In the genomic region with DNA sequence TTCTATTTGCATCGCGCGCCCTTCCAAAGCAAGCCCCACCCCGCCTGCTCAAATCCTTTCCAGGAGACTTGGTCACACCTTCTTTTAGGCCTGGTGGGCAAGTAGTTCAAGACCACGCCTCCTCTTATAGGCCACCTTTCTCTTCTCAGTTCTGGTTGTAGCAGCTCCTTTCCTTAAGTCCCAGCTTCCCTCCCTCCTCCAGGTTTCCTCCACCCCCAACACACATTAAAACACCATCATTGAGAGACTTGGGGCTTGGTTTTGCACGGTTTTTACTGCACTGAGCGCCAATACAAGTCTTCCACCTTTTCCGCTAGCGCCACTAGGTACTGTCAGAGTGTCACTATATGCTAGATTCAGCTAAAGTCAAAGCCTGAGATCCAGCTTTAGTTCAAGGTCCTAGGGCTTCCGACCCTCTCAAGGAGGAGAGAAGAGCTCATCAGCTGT, we compare ENCODE assay signal across 8 mouse cellular contexts. TPM values are rescaled to one million over a fixed set of nuclear protein-coding genes. Genes with fewer than 3 reads are reported as not detected.
DNase-seq lines count a peak whose midpoint lies in the region; ATAC-seq and TF ChIP-seq lines count a peak whose summit lies in the region.

No protein-coding gene starts in this region.

- H3K9me3 ChIP-seq in megakaryocyte, embryonic 14.5 days: no peaks in the 10 kb centered on the region
- no peaks in the 10 kb centered on the region for H3K9me3 ChIP-seq in limb, embryonic 11.5 days (ENCODE audit: control insufficient read depth, low read length)
- no peaks in the 10 kb centered on the region for H3K9me3 ChIP-seq in stomach, embryonic 14.5 days (ENCODE audit: control insufficient read depth, low read depth, low read length)

- no peak for TF ChIP-seq CTCF in cerebellum, adult 2 months (IDR thresholded peaks at IDR 0.05; ENCODE audit: borderline replicate concordance, insufficient read depth, low read depth, low read length)

- no peak for TF ChIP-seq POLR2A in cerebellum, adult 2 months (IDR thresholded peaks at IDR 0.05; ENCODE audit: borderline replicate concordance, insufficient read depth, low read length)

- peak overlapping the region; percentile 39; the same call in 1 of the 2 replicates for H3K9ac ChIP-seq in limb, embryonic 11.5 days (ENCODE audit: low read length)
- H3K9ac ChIP-seq in stomach, embryonic 14.5 days (replicated peaks; ENCODE audit: low read depth, low read length): no peak overlapping the region

- intact Hi-C loops in left cerebral cortex, postnatal 25 days (cut with DNase I): no loop called here

- no peaks in the 10 kb centered on the region for H3K27me3 ChIP-seq in cerebellum, adult 2 months (ENCODE audit: control insufficient read depth, insufficient read depth, low read length)
- H3K27me3 ChIP-seq in megakaryocyte, embryonic 14.5 days (replicated peaks): peaks cover 27% of the 10 kb centered on the region
- H3K27me3 ChIP-seq in limb, embryonic 11.5 days (ENCODE audit: control insufficient read depth, insufficient read depth, low read length): peaks cover 14% of the 10 kb centered on the region; the same call in 1 of the 2 replicates
- H3K27me3 ChIP-seq in stomach, embryonic 14.5 days (ENCODE audit: control insufficient read depth, insufficient read depth, low read length): no peaks in the 10 kb centered on the region

- ATAC-seq in megakaryocyte, adult 5-6 weeks (ENCODE audit: poor library complexity, severe bottlenecking): no peak
- ATAC-seq in limb, embryonic 11.5 days (ENCODE audit: insufficient number of reproducible peaks, low FRiP score, low TSS enrichment, low read depth): no peak
- no peak for ATAC-seq in stomach, embryonic 14.5 days (ENCODE audit: insufficient number of reproducible peaks, insufficient read depth, low FRiP score, low read depth)

- 29% methylated on average over 10 of the region's 10 CpGs for WGBS in cerebellum, adult 2 months
- WGBS in limb, embryonic 11.5 days: 13% methylated on average over 10 of the region's 10 CpGs
- 14% methylated on average over 10 of the region's 10 CpGs for WGBS in stomach, embryonic 14.5 days

- no peaks in the 10 kb centered on the region for H3K36me3 ChIP-seq in megakaryocyte, embryonic 14.5 days (replicated peaks; ENCODE audit: low read length)
- H3K36me3 ChIP-seq in limb, embryonic 11.5 days (ENCODE audit: control insufficient read depth, insufficient read depth, low read length): no peaks in the 10 kb centered on the region
- H3K36me3 ChIP-seq in stomach, embryonic 14.5 days (ENCODE audit: control insufficient read depth, insufficient read depth, low read length): no peaks in the 10 kb centered on the region

- H3K4me3 ChIP-seq in cerebellum, adult 2 months (replicated peaks; ENCODE audit: insufficient read depth, low read depth, low read length): peak overlapping the region; percentile 2
- peak overlapping the region; percentile 95 for H3K4me3 ChIP-seq in megakaryocyte, embryonic 14.5 days (replicated peaks)
- H3K4me3 ChIP-seq in limb, embryonic 11.5 days (ENCODE audit: low read depth, low read length): peak overlapping the region; percentile 19
- H3K4me3 ChIP-seq in stomach, embryonic 14.5 days (ENCODE audit: low read depth, low read length): peak overlapping the region; percentile 82

- DNase-seq in cerebellum, adult 2 months: no peak
- no peak for DNase-seq in cerebellum, adult 18-20 months
- no peak for DNase-seq in limb, embryonic 11.5 days (ENCODE audit: low spot score)
- no peak for DNase-seq in adrenal gland, postnatal 4 days (ENCODE audit: low spot score in 2 of 2)
- no peak for DNase-seq in left cerebral cortex, postnatal 25 days (ENCODE audit: low spot score in 2 of 2)

- no peaks in the 10 kb centered on the region for H3K4me1 ChIP-seq in cerebellum, adult 2 months (ENCODE audit: control insufficient read depth, insufficient read depth, low read length)
- peaks cover 70% of the 10 kb centered on the region for H3K4me1 ChIP-seq in megakaryocyte, embryonic 14.5 days
- peaks cover 27% of the 10 kb centered on the region for H3K4me1 ChIP-seq in limb, embryonic 11.5 days (ENCODE audit: control insufficient read depth, insufficient read depth, low read length)
- peaks cover 22% of the 10 kb centered on the region; the same call in 1 of the 2 replicates for H3K4me1 ChIP-seq in stomach, embryonic 14.5 days (ENCODE audit: control insufficient read depth, insufficient read depth, low read length)

- H3K4me2 ChIP-seq in limb, embryonic 11.5 days (ENCODE audit: low read depth, severe bottlenecking): peak overlapping the region; percentile 84
- peak overlapping the region; percentile 99 for H3K4me2 ChIP-seq in stomach, embryonic 14.5 days (replicated peaks; ENCODE audit: low read depth, low read length)

- no peak overlapping the region for H3K27ac ChIP-seq in cerebellum, adult 2 months (ENCODE audit: insufficient read depth, low read length)
- no peak overlapping the region for H3K27ac ChIP-seq in limb, embryonic 11.5 days (replicated peaks; ENCODE audit: low read depth, low read length)
- H3K27ac ChIP-seq in stomach, embryonic 14.5 days (ENCODE audit: low read length): no peak overlapping the region

RNA-seq across cellular contexts. Expression of gene Kdm6b, which starts 7.1 kb away (rescaled TPM):
- 14.0 and 16.5 TPM in 2 replicates for polyA plus RNA-seq in cerebellum, adult 2 months (2012; rRNA removed)
- polyA plus RNA-seq in megakaryocyte, embryonic 14.5 days (2012; ENCODE audit: insufficient read depth, low replicate concordance): 44.5 and 45.4 TPM in 2 replicates
- 27.1 and 29.0 TPM in 2 replicates for total RNA-seq in megakaryocyte, adult 5-6 weeks (2015)
- 5.0 and 6.7 TPM in 2 replicates for total RNA-seq in megakaryocyte, adult 5-6 weeks (2017)
- polyA plus RNA-seq in limb, embryonic 11.5 days (2014; fragmentation: Nextera tagmentation; extraction: Ambion mirVana): 42.4 and 44.5 TPM in 2 replicates
- polyA plus RNA-seq in stomach, embryonic 14.5 days (2014; fragmentation: Nextera tagmentation; extraction: Ambion mirVana): 30.6 and 34.3 TPM in 2 replicates
- total RNA-seq in adrenal gland, postnatal 4 days (2021): 10 to 100 TPM; 48.7 to 52.5 TPM
- total RNA-seq in left cerebral cortex, postnatal 25 days (2021): 10 to 100 TPM; 23.3 to 25.3 TPM

RNA-seq across cellular contexts. Expression of gene Tmem88, which starts 22.5 kb away (rescaled TPM):
- 5.7 and 6.0 TPM in 2 replicates for polyA plus RNA-seq in cerebellum, adult 2 months (2012; rRNA removed)
- polyA plus RNA-seq in megakaryocyte, embryonic 14.5 days (2012; ENCODE audit: insufficient read depth, low replicate concordance): 0.35 TPM in 1 of 2 replicates, not detected in the other
- 0.14 TPM in 1 of 2 replicates, not detected in the other for total RNA-seq in megakaryocyte, adult 5-6 weeks (2015)
- 0.18 TPM in 1 of 2 replicates, not detected in the other for total RNA-seq in megakaryocyte, adult 5-6 weeks (2017)
- polyA plus RNA-seq in limb, embryonic 11.5 days (2014; fragmentation: Nextera tagmentation; extraction: Ambion mirVana): 22.7 and 23.6 TPM in 2 replicates
- polyA plus RNA-seq in stomach, embryonic 14.5 days (2014; fragmentation: Nextera tagmentation; extraction: Ambion mirVana): 30.0 and 30.3 TPM in 2 replicates
- total RNA-seq in adrenal gland, postnatal 4 days (2021): 10 to 100 TPM; 23.4 to 27.2 TPM
- 1 to 10 TPM; 3.6 to 3.8 TPM for total RNA-seq in left cerebral cortex, postnatal 25 days (2021)

RNA-seq across cellular contexts. Expression of gene Cyb5d1, which starts 25.1 kb away (rescaled TPM):
- 40.2 and 41.9 TPM in 2 replicates for polyA plus RNA-seq in cerebellum, adult 2 months (2012; rRNA removed)
- polyA plus RNA-seq in megakaryocyte, embryonic 14.5 days (2012; ENCODE audit: insufficient read depth, low replicate concordance): 0.25 and 2.4 TPM in 2 replicates
- total RNA-seq in megakaryocyte, adult 5-6 weeks (2015): 11.6 and 15.3 TPM in 2 replicates
- 24.0 and 28.1 TPM in 2 replicates for total RNA-seq in megakaryocyte, adult 5-6 weeks (2017)
- 29.2 and 37.0 TPM in 2 replicates for polyA plus RNA-seq in limb, embryonic 11.5 days (2014; fragmentation: Nextera tagmentation; extraction: Ambion mirVana)
- polyA plus RNA-seq in stomach, embryonic 14.5 days (2014; fragmentation: Nextera tagmentation; extraction: Ambion mirVana): 15.0 and 23.5 TPM in 2 replicates
- total RNA-seq in adrenal gland, postnatal 4 days (2021): 10 to 100 TPM; 42.0 to 44.3 TPM
- 10 to 100 TPM; 35.9 to 41.3 TPM for total RNA-seq in left cerebral cortex, postnatal 25 days (2021)

RNA-seq across cellular contexts. Expression of gene Naa38, which starts 25.3 kb away (rescaled TPM):
- polyA plus RNA-seq in cerebellum, adult 2 months (2012; rRNA removed): 193 and 200 TPM in 2 replicates
- polyA plus RNA-seq in megakaryocyte, embryonic 14.5 days (2012; ENCODE audit: insufficient read depth, low replicate concordance): 33.8 and 159 TPM in 2 replicates
- 90.6 and 105 TPM in 2 replicates for total RNA-seq in megakaryocyte, adult 5-6 weeks (2015)
- 147 and 161 TPM in 2 replicates for total RNA-seq in megakaryocyte, adult 5-6 weeks (2017)
- polyA plus RNA-seq in limb, embryonic 11.5 days (2014; fragmentation: Nextera tagmentation; extraction: Ambion mirVana): 129 and 141 TPM in 2 replicates
- 158 and 177 TPM in 2 replicates for polyA plus RNA-seq in stomach, embryonic 14.5 days (2014; fragmentation: Nextera tagmentation; extraction: Ambion mirVana)
- total RNA-seq in adrenal gland, postnatal 4 days (2021): 100 to 1,000 TPM; 118 to 129 TPM
- total RNA-seq in left cerebral cortex, postnatal 25 days (2021): 100 to 1,000 TPM; 105 to 109 TPM

RNA-seq across cellular contexts. Expression of gene Chd3, which starts 51.4 kb away (rescaled TPM):
- polyA plus RNA-seq in cerebellum, adult 2 months (2012; rRNA removed): 111 and 115 TPM in 2 replicates
- polyA plus RNA-seq in megakaryocyte, embryonic 14.5 days (2012; ENCODE audit: insufficient read depth, low replicate concordance): 14.5 and 29.7 TPM in 2 replicates
- total RNA-seq in megakaryocyte, adult 5-6 weeks (2015): 13.6 and 13.9 TPM in 2 replicates
- 17.1 and 19.8 TPM in 2 replicates for total RNA-seq in megakaryocyte, adult 5-6 weeks (2017)
- polyA plus RNA-seq in limb, embryonic 11.5 days (2014; fragmentation: Nextera tagmentation; extraction: Ambion mirVana): 58.6 and 68.0 TPM in 2 replicates
- polyA plus RNA-seq in stomach, embryonic 14.5 days (2014; fragmentation: Nextera tagmentation; extraction: Ambion mirVana): 85.3 and 87.4 TPM in 2 replicates
- 100 to 1,000 TPM; 164 to 190 TPM for total RNA-seq in adrenal gland, postnatal 4 days (2021)
- 100 to 1,000 TPM; 449 to 474 TPM for total RNA-seq in left cerebral cortex, postnatal 25 days (2021)

Comparison
In these comparisons a context has a peak if more than half of its experiments do, and no peak if none do; other contexts are left out.
1. H3K4me3 ChIP-seq: peak in every context shown above with its lines; median percentile 95 in megakaryocyte, embryonic 14.5 days; 82 in stomach, embryonic 14.5 days; 19 in limb, embryonic 11.5 days; 2 in cerebellum, adult 2 months.